Comparison of ENCODE assay signal across 15 mouse cellular contexts in genomic region chr10:32001216-32001753, GRCm38 (mm10).
"Had no signal": no experiment of that assay in that cellular context is flagged by ENCODE, and none has a peak within 500 bp of the region (broad histone marks: within the 10 kb centered on the region; RNA-seq: fewer than 3 reads in every experiment).

No protein-coding gene starts in this region.

- H3K9me3 ChIP-seq: midbrain, embryonic 13.5 days; midbrain, embryonic 15.5 days; neural tube, embryonic 13.5 days; stomach, embryonic 15.5 days had no signal

- ATAC-seq: midbrain, embryonic 13.5 days; midbrain, embryonic 15.5 days had no signal

- H3K27ac ChIP-seq: liver, embryonic 14.5 days; midbrain, embryonic 13.5 days; midbrain, embryonic 15.5 days; neural tube, embryonic 13.5 days; stomach, embryonic 15.5 days; stomach, postnatal 0 days had no signal

- H3K4me2 ChIP-seq: lung, embryonic 14.5 days; midbrain, embryonic 11.5 days; midbrain, embryonic 13.5 days; midbrain, embryonic 15.5 days; neural tube, embryonic 13.5 days; stomach, embryonic 15.5 days had no signal

- DNase-seq: lung, adult 18-20 months; lung, embryonic 14.5 days; lung, postnatal 10 days; lung, postnatal 4 days; right cerebral cortex, postnatal 14 days; thymus, adult 2 months; thymus, postnatal 25 days; thymus, postnatal 4 days had no signal

- H3K36me3 ChIP-seq: midbrain, embryonic 13.5 days; midbrain, embryonic 15.5 days; neural tube, embryonic 13.5 days; stomach, embryonic 15.5 days had no signal

- H3K4me1 ChIP-seq: midbrain, embryonic 13.5 days; midbrain, embryonic 15.5 days; stomach, embryonic 15.5 days had no signal

- H3K27me3 ChIP-seq: midbrain, embryonic 13.5 days; midbrain, embryonic 15.5 days; neural tube, embryonic 13.5 days; stomach, embryonic 15.5 days had no signal

- H3K9ac ChIP-seq: liver, embryonic 14.5 days; lung, embryonic 14.5 days; midbrain, embryonic 13.5 days; midbrain, embryonic 15.5 days; neural tube, embryonic 13.5 days; stomach, embryonic 15.5 days had no signal

- H3K4me3 ChIP-seq: midbrain, embryonic 13.5 days; midbrain, embryonic 15.5 days; neural tube, embryonic 13.5 days; stomach, embryonic 15.5 days had no signal
